ENCODE assay signal across 22 mouse cellular contexts in genomic region chr1:133482891-133483290, GRCm38 (mm10). TPM values are rescaled to one million over a fixed set of nuclear protein-coding genes. Genes with fewer than 3 reads are reported as not detected.
DNase-seq lines count a peak whose midpoint lies in the region; ATAC-seq and TF ChIP-seq lines count a peak whose summit lies in the region.
"Had no signal": no experiment of that assay in that cellular context is flagged by ENCODE, and none has a peak within 500 bp of the region (broad histone marks: within the 10 kb centered on the region; RNA-seq: fewer than 3 reads in every experiment).

No protein-coding gene starts in this region.

- H3K27ac ChIP-seq in kidney, adult 2 months (ENCODE audit: insufficient read depth, low read depth, low read length), result no peak overlapping the region
- no peak overlapping the region for H3K27ac ChIP-seq in kidney, postnatal 0 days
- H3K27ac ChIP-seq in forebrain, embryonic 16.5 days (ENCODE audit: low read length), result no peak overlapping the region
- H3K27ac ChIP-seq in forebrain, embryonic 10.5 days, result no peak overlapping the region
- H3K27ac ChIP-seq: hindbrain, embryonic 15.5 days; macrophage; stomach, postnatal 0 days had no signal

- no peak for TF ChIP-seq CTCF in kidney, adult 2 months (conservative IDR thresholded peaks at IDR 0.05; ENCODE audit: insufficient read depth, insufficient read length, low read depth, low read length)
- no peak for TF ChIP-seq CTCF in kidney, postnatal 0 days (IDR thresholded peaks at IDR 0.05; ENCODE audit: low read depth)

- no peaks in the 10 kb centered on the region for H3K9me3 ChIP-seq in kidney, postnatal 0 days (replicated peaks; ENCODE audit: low read length)
- H3K9me3 ChIP-seq in forebrain, embryonic 16.5 days (ENCODE audit: control insufficient read depth, low read length), result no peaks in the 10 kb centered on the region
- no peaks in the 10 kb centered on the region for H3K9me3 ChIP-seq in forebrain, embryonic 10.5 days
- H3K9me3 ChIP-seq: hindbrain, embryonic 15.5 days had no signal

- no peak overlapping the region for H3K4me2 ChIP-seq in kidney, postnatal 0 days (ENCODE audit: low read length)
- no peak overlapping the region for H3K4me2 ChIP-seq in forebrain, embryonic 16.5 days (ENCODE audit: low read length)
- H3K4me2 ChIP-seq: hindbrain, embryonic 15.5 days had no signal

- H3K27me3 ChIP-seq in kidney, adult 2 months (replicated peaks; ENCODE audit: control insufficient read depth, insufficient read depth, low read length), result no peaks in the 10 kb centered on the region
- H3K27me3 ChIP-seq in kidney, postnatal 0 days (ENCODE audit: insufficient read depth, low read length), result no peaks in the 10 kb centered on the region
- H3K27me3 ChIP-seq in splenic B cell, adult 2 months (ENCODE audit: control insufficient read depth, insufficient read depth, low read length, poor library complexity, severe bottlenecking), result no peaks in the 10 kb centered on the region
- H3K27me3 ChIP-seq in forebrain, embryonic 16.5 days (replicated peaks; ENCODE audit: control insufficient read depth, insufficient read depth, low read length), result no peaks in the 10 kb centered on the region
- H3K27me3 ChIP-seq in forebrain, embryonic 10.5 days (ENCODE audit: poor library complexity, severe bottlenecking), result no peaks in the 10 kb centered on the region
- H3K27me3 ChIP-seq: hindbrain, embryonic 15.5 days had no signal

- no peak for TF ChIP-seq POLR2A in kidney, adult 2 months (IDR thresholded peaks at IDR 0.05; ENCODE audit: low read depth, low read length)

- peak; percentile 5 for DNase-seq in ovary, adult 18-20 months (ENCODE audit: low spot score)
- DNase-seq in ovary, postnatal 10 days (ENCODE audit: low spot score), result no peak
- DNase-seq in kidney, adult 2 months, result peak; percentile 77
- DNase-seq in kidney, postnatal 0 days (ENCODE audit: low spot score), result peak; percentile 16
- peak; percentile 4 for DNase-seq in splenic B cell, adult 2 months (ENCODE audit: low read depth, low spot score)
- no peak for DNase-seq in urinary bladder, postnatal 25 days (ENCODE audit: low spot score)
- DNase-seq in forebrain, embryonic 10.5 days (ENCODE audit: extremely low spot score, low spot score), result no peak
- DNase-seq: adrenal gland, postnatal 25 days; cerebellum, adult 8-10 months; cerebellum, postnatal 36 days; embryo, embryonic 11 days; forebrain, postnatal 0 days; heart, postnatal 36 days; liver; thymus, adult 2 months; thymus, postnatal 4 days had no signal

- no peak overlapping the region for H3K9ac ChIP-seq in kidney, postnatal 0 days (ENCODE audit: low read depth, low read length)
- H3K9ac ChIP-seq in forebrain, embryonic 16.5 days (replicated peaks; ENCODE audit: low read depth, low read length), result no peak overlapping the region
- H3K9ac ChIP-seq: forebrain, postnatal 0 days; hindbrain, embryonic 15.5 days had no signal

- H3K4me1 ChIP-seq in kidney, adult 2 months (ENCODE audit: control insufficient read depth, insufficient read depth, low read length), result no peaks in the 10 kb centered on the region; the same call in 1 of the 2 replicates
- H3K4me1 ChIP-seq in kidney, postnatal 0 days (replicated peaks; ENCODE audit: insufficient read depth, low read length), result peaks cover 10% of the 10 kb centered on the region; the same call in 1 of the 2 replicates
- no peaks in the 10 kb centered on the region for H3K4me1 ChIP-seq in forebrain, embryonic 16.5 days (replicated peaks; ENCODE audit: control insufficient read depth, insufficient read depth, low read length)
- peaks cover 14% of the 10 kb centered on the region; the same call in 1 of the 2 replicates for H3K4me1 ChIP-seq in forebrain, embryonic 10.5 days
- H3K4me1 ChIP-seq: hindbrain, embryonic 15.5 days had no signal

- WGBS in kidney, adult 2 months, result 20% methylated on average over 5 of the region's 5 CpGs
- WGBS in kidney, postnatal 0 days, result 36% methylated on average over 5 of the region's 5 CpGs
- 56% methylated on average over 5 of the region's 5 CpGs for WGBS in forebrain, embryonic 16.5 days
- WGBS in forebrain, embryonic 10.5 days, result 52% methylated on average over 5 of the region's 5 CpGs

- no peak; the same call in 1 of the 2 replicates for ATAC-seq in kidney, postnatal 0 days (replicated peaks; ENCODE audit: low FRiP score, low read depth)
- ATAC-seq in forebrain, embryonic 16.5 days, result no peak
- ATAC-seq: forebrain, postnatal 0 days; intestine, embryonic 16.5 days; midbrain, embryonic 16.5 days had no signal

- H3K4me3 ChIP-seq in kidney, adult 2 months (ENCODE audit: insufficient read depth, low read depth, low read length), result no peak overlapping the region
- no peak overlapping the region for H3K4me3 ChIP-seq in kidney, postnatal 0 days (replicated peaks; ENCODE audit: low read depth, low read length)
- no peak overlapping the region for H3K4me3 ChIP-seq in forebrain, embryonic 16.5 days (replicated peaks; ENCODE audit: low read length)
- no peak overlapping the region for H3K4me3 ChIP-seq in forebrain, embryonic 10.5 days
- H3K4me3 ChIP-seq: hindbrain, embryonic 15.5 days had no signal

- H3K36me3 ChIP-seq in kidney, adult 2 months (ENCODE audit: control insufficient read depth, insufficient read depth, low read length), result no peaks in the 10 kb centered on the region
- H3K36me3 ChIP-seq in kidney, postnatal 0 days (ENCODE audit: insufficient read depth, low read length), result no peaks in the 10 kb centered on the region
- no peaks in the 10 kb centered on the region for H3K36me3 ChIP-seq in splenic B cell, adult 2 months (ENCODE audit: control insufficient read depth, insufficient read depth, low read length, poor library complexity, severe bottlenecking)
- no peaks in the 10 kb centered on the region for H3K36me3 ChIP-seq in forebrain, embryonic 16.5 days (ENCODE audit: control insufficient read depth, insufficient read depth)
- no peaks in the 10 kb centered on the region for H3K36me3 ChIP-seq in forebrain, embryonic 10.5 days (replicated peaks)
- H3K36me3 ChIP-seq: hindbrain, embryonic 15.5 days had no signal

RNA-seq across cellular contexts. Expression of gene Sox13, which starts 58.7 kb away (rescaled TPM):
- 46.7 and 51.2 TPM in 2 replicates for polyA plus RNA-seq in kidney, adult 2 months (2012; rRNA removed)
- 12.0 and 13.7 TPM in 2 replicates for polyA plus RNA-seq in kidney, postnatal 0 days (2015; fragmentation: Nextera tagmentation; extraction: Ambion mirVana)
- 3.6 and 4.4 TPM in 2 replicates for polyA plus RNA-seq in forebrain, embryonic 16.5 days (2015; fragmentation: Nextera tagmentation; extraction: Ambion mirVana)
- 12.5 and 14.1 TPM in 2 replicates for polyA plus RNA-seq in forebrain, embryonic 10.5 days (2016; fragmentation: Nextera tagmentation; extraction: Ambion mirVana)

Comparison
In these comparisons a context has a peak if more than half of its experiments do, and no peak if none do; other contexts are left out.
1. DNase-seq: peak in ovary, adult 18-20 months (single experiment), kidney, adult 2 months (single experiment), kidney, postnatal 0 days (single experiment) and splenic B cell, adult 2 months (single experiment); none in ovary, postnatal 10 days (single experiment), urinary bladder, postnatal 25 days (single experiment) and forebrain, embryonic 10.5 days (single experiment).